Mouse (Mus musculus) embryo, embryonic 11.5 days (tissue): ENCODE data around the gene Maml3.

ENCODE experiments used
- DNase-seq: peaks from one replicate; pipeline ENCODE4 v3.0.0-alpha.2; 2012; ENCODE audit warnings: low read depth, low spot score

The Maml3 gene

GRCm38 (mm10) chr3:51748436-51749376, 356.2 kb downstream of the Maml3 start:
- no peak for DNase-seq

DNA sequence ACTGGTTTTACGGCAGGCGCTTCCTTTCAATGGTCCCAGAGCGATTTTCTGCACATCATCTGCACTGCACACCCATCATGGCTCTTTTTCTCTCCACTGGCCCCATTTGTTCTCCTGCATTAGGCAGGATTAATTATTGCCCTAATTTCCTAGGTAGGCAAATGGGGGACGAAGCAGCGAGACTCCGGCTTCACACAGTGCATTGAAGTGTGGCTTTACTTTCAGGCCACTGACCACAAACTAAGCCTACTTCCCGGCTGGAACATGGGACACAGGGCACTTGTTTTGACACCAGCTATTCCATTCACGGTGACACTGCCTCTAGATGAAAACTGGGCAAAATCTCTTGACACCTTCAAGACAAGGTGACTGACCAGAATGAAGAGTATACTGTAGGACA, 358.1 kb downstream of the Maml3 start:
- DNase-seq: no peak

DNA sequence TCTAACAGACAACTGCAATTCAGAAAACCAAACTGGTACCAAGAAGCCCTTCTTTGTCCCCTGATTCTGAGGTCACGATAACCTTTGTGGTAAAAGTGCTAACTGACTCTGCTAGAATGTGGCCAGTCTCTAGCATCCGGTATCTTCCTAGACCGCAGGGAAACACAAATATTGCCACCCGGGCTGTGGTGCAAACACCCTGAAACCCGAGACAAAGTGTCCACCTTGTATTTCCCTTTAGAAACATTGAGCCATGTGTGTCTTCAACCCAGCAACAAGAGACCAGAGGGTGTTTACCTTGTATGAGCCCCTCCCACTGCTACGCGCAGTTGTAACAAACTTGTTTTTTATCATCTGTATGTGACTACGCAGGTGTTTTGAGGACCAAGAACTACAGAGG, 359.7 kb downstream of the Maml3 start:
- DNase-seq: no peak

DNA sequence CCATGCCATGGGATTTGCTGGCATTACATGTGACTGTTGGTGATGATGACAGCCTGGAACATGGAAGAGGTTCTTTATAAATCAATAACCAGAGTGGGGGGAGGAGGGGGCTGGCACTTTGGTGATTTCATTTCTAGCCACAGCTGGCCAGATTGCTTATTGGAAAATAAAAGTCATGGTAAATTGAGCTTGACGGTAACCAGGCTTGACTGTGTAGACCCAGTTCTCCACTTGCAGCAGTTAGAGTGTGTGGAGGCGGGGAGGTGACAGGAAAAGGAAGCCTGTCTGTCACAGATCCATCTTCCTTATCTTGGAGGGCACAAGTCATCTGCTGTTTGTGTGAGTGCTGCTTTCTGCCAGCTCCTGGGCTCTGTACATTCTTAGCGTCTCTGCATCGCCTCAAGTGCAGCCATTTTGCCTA, 360.5 kb downstream of the Maml3 start:
- no peak for DNase-seq

DNA sequence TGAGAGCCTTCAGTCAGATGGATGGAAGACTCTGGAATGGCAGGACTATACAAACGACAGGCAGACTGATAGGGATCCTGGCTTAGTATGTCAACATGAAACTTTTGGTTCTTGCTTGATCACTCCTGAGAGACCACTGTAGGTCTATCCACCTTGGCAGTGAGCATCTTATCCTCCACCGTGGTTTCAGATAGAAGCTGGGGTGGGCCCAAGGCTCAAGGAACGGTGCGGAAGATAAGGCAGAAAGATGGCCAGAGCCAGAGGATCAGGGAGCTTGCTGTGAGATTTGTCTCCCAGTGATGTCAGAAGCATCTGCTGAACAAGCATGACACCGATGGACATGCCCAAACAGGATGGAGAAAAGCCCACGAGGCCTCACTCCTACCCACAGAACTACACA, 362.5 kb downstream of the Maml3 start:
- no peak for DNase-seq

- no peak for DNase-seq
Measured at GRCm38 (mm10) chr3:51741824-51742223, 363.1 kb downstream of the Maml3 start.

DNA sequence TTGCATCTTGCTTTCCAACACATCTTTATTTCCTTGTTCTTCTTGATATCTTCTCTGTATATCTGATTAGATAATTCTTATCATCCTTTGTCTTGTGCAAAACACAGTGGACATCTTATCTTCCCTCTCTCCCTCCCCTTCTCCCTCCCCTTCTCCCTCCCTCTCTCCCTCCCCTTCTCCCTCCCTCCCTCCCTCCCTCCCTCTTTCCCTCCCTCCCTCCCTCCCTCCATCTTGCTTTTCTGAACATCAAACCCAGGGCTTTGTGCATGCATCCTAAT, 365.1 kb downstream of the Maml3 start:
- no peak for DNase-seq

DNA sequence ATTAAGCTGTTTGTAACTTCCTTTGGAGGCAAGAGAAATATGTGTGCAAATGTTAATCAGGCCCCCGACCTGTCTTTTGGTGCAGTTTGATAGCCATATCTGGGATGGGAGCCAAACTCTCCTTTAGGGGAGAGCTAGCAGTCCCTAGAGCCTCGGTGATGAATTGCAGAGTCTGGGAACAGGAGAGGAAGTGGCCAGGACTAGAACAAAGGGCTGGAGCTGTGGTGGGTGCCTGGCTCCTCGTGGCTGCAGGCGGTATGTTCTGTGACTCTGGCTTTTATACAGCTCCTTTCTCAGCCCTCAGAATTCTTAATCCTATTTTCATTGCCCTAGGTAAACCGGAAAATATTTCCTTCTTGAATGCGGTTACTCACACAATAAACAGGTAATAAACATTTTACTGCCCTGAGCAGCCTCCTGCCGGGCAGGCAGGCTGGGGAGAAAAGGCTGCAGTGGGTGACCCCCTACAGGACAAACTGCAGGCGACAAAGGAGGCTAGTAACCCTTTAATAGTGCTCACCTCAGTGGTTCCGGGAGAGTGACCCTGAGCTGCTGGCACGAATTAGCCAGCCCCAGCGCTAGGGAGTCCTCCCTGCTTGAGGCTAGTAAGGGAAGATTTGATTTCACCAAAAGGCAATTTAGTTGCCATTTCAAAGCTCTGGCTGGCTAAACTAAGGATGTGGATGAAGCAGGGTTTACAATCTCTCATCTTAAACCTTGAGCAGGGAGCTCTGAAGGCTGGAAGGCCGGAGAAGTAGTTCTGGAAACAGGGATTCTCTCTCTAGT, 365.6 kb downstream of the Maml3 start:
- DNase-seq: peak; percentile 46

DNA sequence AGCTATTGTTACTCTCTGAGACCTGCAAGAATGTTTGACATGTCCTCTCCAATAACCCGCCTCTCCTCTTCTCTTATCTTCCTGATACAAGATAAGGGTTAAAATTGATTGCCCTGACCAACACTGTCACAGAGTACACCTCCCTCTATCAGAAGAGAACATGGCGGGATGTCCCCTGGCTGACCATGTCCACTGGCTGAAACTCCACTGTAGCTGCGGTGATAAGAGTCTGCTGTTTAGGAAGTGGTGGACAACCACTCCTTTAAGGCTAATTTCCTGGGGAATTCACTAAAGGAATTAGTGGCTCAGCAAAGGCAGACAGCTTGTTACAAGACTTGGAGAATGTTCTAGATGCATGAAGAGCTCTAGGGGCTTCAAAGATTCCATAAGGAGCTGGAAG, 371.2 kb downstream of the Maml3 start:
- DNase-seq: no peak

- DNase-seq: no peak
Measured at GRCm38 (mm10) chr3:51731949-51732636, 372.8 kb downstream of the Maml3 start.

DNA sequence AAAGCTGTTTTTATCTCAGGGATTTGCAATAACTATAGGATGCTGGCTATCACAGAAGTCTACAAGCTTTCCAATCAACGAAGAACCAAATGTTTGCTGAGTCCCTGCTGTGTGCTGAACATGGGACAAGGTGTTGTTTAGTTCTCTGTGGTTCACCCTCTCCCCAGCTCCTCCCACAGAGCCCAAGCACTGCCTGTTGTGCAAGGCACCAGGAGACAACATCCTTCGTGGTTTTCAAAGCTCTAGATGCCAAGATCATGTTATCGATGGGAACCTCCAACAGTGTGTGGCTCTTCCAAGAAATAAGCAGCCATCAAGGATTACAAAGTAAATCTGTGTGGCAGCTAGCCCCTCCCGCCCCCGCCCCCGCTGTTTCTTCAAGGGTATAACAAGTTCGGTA, 374.2 kb downstream of the Maml3 start:
- no peak for DNase-seq

DNA sequence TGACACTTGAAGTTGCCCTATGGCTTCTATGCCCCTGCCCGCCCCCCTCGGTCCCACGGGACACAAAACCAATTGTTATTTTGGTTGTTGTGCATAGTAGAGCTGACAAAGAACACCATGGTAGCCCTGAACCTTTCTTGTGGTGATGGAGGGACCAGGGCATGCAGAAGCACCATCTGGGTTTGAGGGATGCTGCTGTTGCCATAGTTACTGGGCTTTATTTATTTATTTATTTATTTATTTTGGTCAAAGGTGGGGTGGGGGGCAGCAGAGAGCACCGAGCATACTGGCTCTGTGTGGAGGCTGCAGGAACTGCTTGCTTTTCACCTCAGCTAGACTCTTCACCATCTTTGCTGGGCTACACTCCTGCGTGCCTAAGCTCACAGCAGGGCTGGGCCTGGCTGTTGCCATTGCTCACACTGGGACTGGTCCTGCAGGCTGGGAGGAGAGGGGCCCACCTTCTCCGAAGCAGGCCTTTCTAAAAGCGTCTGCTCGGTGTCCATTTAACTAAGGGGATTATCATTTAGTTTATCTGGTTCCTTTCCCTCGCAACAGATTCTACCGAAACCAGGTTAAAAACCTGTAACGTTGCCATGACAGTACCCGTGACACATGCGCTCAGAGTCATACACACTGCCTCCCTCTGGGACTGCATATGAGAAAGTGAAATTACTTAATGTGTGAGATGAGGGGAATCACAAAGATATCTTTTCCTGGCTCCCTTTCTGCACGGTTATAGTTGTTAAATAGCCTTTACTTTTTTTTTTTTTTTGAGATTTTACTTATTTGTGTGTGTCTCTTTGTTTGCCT, 375.6 kb downstream of the Maml3 start:
- no peak for DNase-seq

- no peak for DNase-seq
Measured at GRCm38 (mm10) chr3:51728456-51728855, 376.4 kb downstream of the Maml3 start.

GRCm38 (mm10) chr3:51727968-51728367, 376.9 kb downstream of the Maml3 start:
- no peak for DNase-seq

DNA sequence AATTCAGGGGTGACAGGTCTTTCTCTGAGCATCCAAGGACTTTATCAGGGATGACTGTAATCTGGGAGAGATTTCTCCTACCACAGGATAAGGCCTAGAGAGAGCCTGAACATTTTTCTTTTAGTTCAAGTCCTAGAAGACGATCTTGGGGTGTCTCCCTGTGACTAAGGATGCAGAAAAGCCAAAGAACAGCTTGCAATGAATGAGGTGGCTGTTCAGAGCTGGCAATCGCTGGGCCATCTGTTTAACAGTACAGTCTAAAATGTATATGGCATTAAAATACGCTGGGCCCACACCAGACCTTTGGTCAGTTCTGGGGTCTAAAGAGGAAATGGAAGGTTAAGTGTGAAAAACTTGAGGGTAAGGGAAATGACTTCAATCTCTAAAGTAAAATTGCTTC, 377.4 kb downstream of the Maml3 start:
- DNase-seq: no peak

- DNase-seq: no peak
Measured at GRCm38 (mm10) chr3:51726257-51726656, 378.6 kb downstream of the Maml3 start.

- DNase-seq: no peak
Measured at GRCm38 (mm10) chr3:51719982-51720381, 384.9 kb downstream of the Maml3 start.

DNA sequence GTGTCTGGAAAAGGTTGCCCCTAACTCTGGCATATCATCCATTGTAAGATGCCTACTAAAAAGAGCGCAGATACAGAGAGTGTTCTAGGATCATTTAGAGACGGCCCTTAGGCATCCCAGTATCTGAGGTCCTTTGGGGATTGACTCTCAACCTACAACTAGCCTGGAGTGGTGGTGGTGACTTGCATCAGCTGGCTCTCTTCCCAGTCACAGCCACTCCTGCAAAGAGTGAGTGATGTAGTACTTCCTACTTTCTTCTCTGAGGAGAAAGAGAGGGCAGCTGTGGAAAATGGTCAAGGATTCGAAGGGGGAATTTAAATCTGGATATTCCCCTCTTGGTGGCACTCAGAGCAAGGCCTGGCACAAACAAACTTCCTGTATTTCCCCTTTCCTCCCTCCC, 385.5 kb downstream of the Maml3 start:
- no peak for DNase-seq

DNA sequence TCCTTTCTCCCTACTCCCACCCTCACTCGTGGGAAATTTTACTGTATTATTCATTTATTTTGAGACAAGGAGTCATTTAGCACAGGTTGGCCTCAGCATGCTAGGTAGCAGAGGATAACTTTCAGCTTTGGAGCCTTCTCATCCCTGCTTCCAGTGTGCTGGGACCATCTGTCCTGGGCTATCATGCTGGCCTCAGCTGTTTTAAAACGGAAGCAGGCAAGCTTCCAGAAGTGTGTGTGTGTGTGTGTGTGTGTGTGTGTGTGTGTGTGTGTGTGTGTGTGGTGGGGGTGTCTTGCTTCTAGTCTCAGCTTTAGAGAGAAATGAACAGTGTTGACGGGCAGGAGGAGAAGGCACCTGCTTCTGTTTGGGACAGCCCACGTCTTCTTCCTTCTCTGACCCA, 387.0 kb downstream of the Maml3 start:
- no peak for DNase-seq

DNA sequence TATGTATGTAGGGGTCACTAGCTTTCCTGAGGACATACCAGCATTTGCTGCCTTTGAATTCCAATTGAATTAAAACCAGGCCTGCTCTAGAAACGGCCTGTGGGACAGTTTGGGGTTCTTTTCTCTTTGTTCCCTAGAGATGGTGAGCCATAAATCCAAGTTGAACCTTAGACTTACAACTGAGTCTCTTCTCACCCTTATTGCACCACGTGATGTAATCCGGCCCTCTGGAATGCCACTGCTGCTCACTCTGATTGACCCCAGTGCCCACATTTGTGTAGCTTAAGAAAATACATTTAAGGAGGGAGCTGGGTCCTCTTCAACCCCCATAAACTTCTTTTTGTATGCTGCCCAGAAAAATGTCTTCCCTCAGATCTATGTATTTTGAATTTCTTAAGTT, 387.4 kb downstream of the Maml3 start:
- no peak for DNase-seq

GRCm38 (mm10) chr3:51714469-51714868, 390.4 kb downstream of the Maml3 start:
- no peak for DNase-seq

GRCm38 (mm10) chr3:51713233-51713632, 391.6 kb downstream of the Maml3 start:
- DNase-seq: peak; percentile 44
